ENCODE assay signal across 16 mouse cellular contexts in genomic region chr2:33582457-33583060, GRCm38 (mm10). TPM values are rescaled to one million over a fixed set of nuclear protein-coding genes. Genes with fewer than 3 reads are reported as not detected.
DNase-seq lines count a peak whose midpoint lies in the region; ATAC-seq lines count a peak whose summit lies in the region.
"Had no signal": no experiment of that assay in that cellular context is flagged by ENCODE, and none has a peak within 500 bp of the region (broad histone marks: within the 10 kb centered on the region; RNA-seq: fewer than 3 reads in every experiment).

No protein-coding gene starts in this region.

- WGBS in heart, embryonic 14.5 days, result 5% methylated on average over 5 of the region's 5 CpGs
- WGBS in liver, embryonic 15.5 days (ENCODE audit: insufficient replicate concordance), result 5% methylated on average over 5 of the region's 5 CpGs

- no peak overlapping the region for H3K27ac ChIP-seq in heart, embryonic 14.5 days (replicated peaks in 1 of 2; ENCODE audit: control insufficient read depth in 1 of 2, insufficient read depth in 1 of 2, low read depth in 2 of 2, low read length in 2 of 2)
- H3K27ac ChIP-seq in liver, embryonic 15.5 days (replicated peaks), result no peak overlapping the region
- H3K27ac ChIP-seq: gastrocnemius, adult 2 months; kidney, postnatal 0 days had no signal

- no peaks in the 10 kb centered on the region for H3K36me3 ChIP-seq in heart, embryonic 14.5 days (ENCODE audit: control insufficient read depth, insufficient read depth, low read length)
- no peaks in the 10 kb centered on the region for H3K36me3 ChIP-seq in liver, embryonic 15.5 days (replicated peaks)

- no peak overlapping the region for H3K4me2 ChIP-seq in heart, embryonic 14.5 days (ENCODE audit: low read length)
- peak overlapping the region; percentile 13; the same call in 1 of the 2 replicates for H3K4me2 ChIP-seq in liver, embryonic 15.5 days

- H3K9me3 ChIP-seq in heart, embryonic 14.5 days (ENCODE audit: control insufficient read depth, low read length), result no peaks in the 10 kb centered on the region
- H3K9me3 ChIP-seq in liver, embryonic 15.5 days (replicated peaks), result no peaks in the 10 kb centered on the region
- H3K9me3 ChIP-seq: megakaryocyte, embryonic 14.5 days had no signal

- DNase-seq in heart, postnatal 14 days, result no peak
- peak; percentile 69 for DNase-seq in urinary bladder, postnatal 14 days (ENCODE audit: low spot score)
- no peak for DNase-seq in urinary bladder, postnatal 4 days (ENCODE audit: low spot score in 2 of 2)
- peak; percentile 67 to 71 for DNase-seq in urinary bladder, postnatal 36 days (ENCODE audit: low spot score in 2 of 2)
- no peak for DNase-seq in right cerebral cortex, postnatal 4 days
- no peak for DNase-seq in layer of hippocampus, adult 8-10 months (ENCODE audit: low spot score in 2 of 2)
- DNase-seq: cerebellum, adult 8-10 months; gastrocnemius, adult 2 months; heart, postnatal 10 days; thymus, postnatal 25 days had no signal

- H3K4me1 ChIP-seq in heart, embryonic 14.5 days (ENCODE audit: control insufficient read depth in 2 of 2, insufficient read depth in 2 of 2, low read length in 2 of 2), result peaks cover 2 to 10% of the 10 kb centered on the region in 2 experiments; a peak in 3 of 4 replicates
- H3K4me1 ChIP-seq in liver, embryonic 15.5 days (replicated peaks), result 0 out of 2 replicates have a peak, but pooled peaks cover 5% of the 10 kb centered on the region

- H3K27me3 ChIP-seq in heart, embryonic 14.5 days (ENCODE audit: control insufficient read depth, insufficient read depth, low read length), result peaks cover 79% of the 10 kb centered on the region
- peaks cover 94% of the 10 kb centered on the region for H3K27me3 ChIP-seq in liver, embryonic 15.5 days
- H3K27me3 ChIP-seq: Patski had no signal

- H3K9ac ChIP-seq in heart, embryonic 14.5 days (ENCODE audit: low read length), result no peak overlapping the region
- H3K9ac ChIP-seq in liver, embryonic 15.5 days, result no peak overlapping the region

- intact Hi-C loops in heart, postnatal 14 days (cut with DNase I), result no loop called here

- peak; percentile 13; the same call in 1 of the 2 replicates for ATAC-seq in heart, embryonic 14.5 days (ENCODE audit: insufficient number of reproducible peaks, insufficient read depth, low FRiP score, low read depth)
- ATAC-seq in liver, embryonic 15.5 days (ENCODE audit: insufficient read depth), result peak; percentile 72
- ATAC-seq: Patski had no signal

- no peak overlapping the region for H3K4me3 ChIP-seq in heart, embryonic 14.5 days (ENCODE audit: control insufficient read depth in 1 of 2, insufficient read depth in 1 of 2, low read depth in 1 of 2, low read length in 2 of 2)
- H3K4me3 ChIP-seq in liver, embryonic 15.5 days (replicated peaks), result no peak overlapping the region
- H3K4me3 ChIP-seq: gastrocnemius, adult 2 months; megakaryocyte, embryonic 14.5 days had no signal

RNA-seq across cellular contexts. Expression of gene Lmx1b, which starts 57.8 kb away (rescaled TPM):
- polyA plus RNA-seq in heart, embryonic 14.5 days (2014; fragmentation: Nextera tagmentation; extraction: Ambion mirVana), result 0.07 TPM in 1 of 2 replicates, not detected in the other
- under 1 TPM; 0.05 to 0.38 TPM for total RNA-seq in heart, postnatal 14 days (2021)
- polyA plus RNA-seq in liver, embryonic 15.5 days (2015; fragmentation: Nextera tagmentation; extraction: Ambion mirVana), result not detected in 2 replicates
- total RNA-seq in layer of hippocampus, adult 8-10 months (2022), result under 1 TPM in 2 of 4 experiments, not detected in 2; 0.08 to 0.55 TPM
- total RNA-seq: heart, postnatal 10 days had no signal
- polyA plus RNA-seq: C2C12 had no signal

Comparison
In these comparisons a context has a peak if more than half of its experiments do, and no peak if none do; other contexts are left out.
1. DNase-seq: peak in urinary bladder, postnatal 14 days (single experiment) and urinary bladder, postnatal 36 days (2 of 2); none in heart, postnatal 14 days (0 of 2), urinary bladder, postnatal 4 days (0 of 2), right cerebral cortex, postnatal 4 days (single experiment) and layer of hippocampus, adult 8-10 months (0 of 2).